Mouse (Mus musculus): ENCODE results near the gene Elof1. TPM values are rescaled to one million over a fixed set of nuclear protein-coding genes. Genes with fewer than 3 reads are reported as not detected.
"Not testable (repeated sequence)": the region's sequence is repeated elsewhere in the genome, so short reads cannot be mapped to it uniquely, and the experiment has no call there.

Gene Elof1
- polyA plus RNA-seq, 1 experiment from 2014 or later = 104 TPM

GRCm38 (mm10) chr9:22087034-22087618 is 29.8 kb downstream of the Elof1 start:
- peaks cover 11% of the 10 kb centered on the region; the same call in 1 of the 2 replicates for H3K36me3 ChIP-seq
- no peaks in the 10 kb centered on the region for H3K9me3 ChIP-seq (replicated peaks)
- H3K4me1 ChIP-seq (replicated peaks) = peaks cover 19% of the 10 kb centered on the region
- H3K27me3 ChIP-seq (replicated peaks) = no peaks in the 10 kb centered on the region
- 81% methylated on average over 2 of the region's 2 CpGs for WGBS
- ATAC-seq (ENCODE audit: insufficient number of reproducible peaks, low FRiP score) = no peak
- H3K27ac ChIP-seq (ENCODE audit: poor library complexity, severe bottlenecking) = no peak overlapping the region
- H3K4me3 ChIP-seq = no peak overlapping the region
- no peak overlapping the region for H3K4me2 ChIP-seq
- H3K9ac ChIP-seq = no peak overlapping the region

GRCm38 (mm10) chr9:22086012-22086411 is 31.0 kb downstream of the Elof1 start:
- WGBS = 77% methylated on average over 6 of the region's 6 CpGs
- H3K4me1 ChIP-seq (replicated peaks) = peaks cover 19% of the 10 kb centered on the region
- ATAC-seq (ENCODE audit: insufficient number of reproducible peaks, low FRiP score) = no peak
- H3K27ac ChIP-seq (ENCODE audit: poor library complexity, severe bottlenecking) = peak overlapping the region; percentile 75
- H3K9ac ChIP-seq = peak overlapping the region; percentile 82
- peak overlapping the region; percentile 83 for H3K4me2 ChIP-seq
- peaks cover 11% of the 10 kb centered on the region; the same call in 1 of the 2 replicates for H3K36me3 ChIP-seq
- H3K9me3 ChIP-seq (replicated peaks) = no peaks in the 10 kb centered on the region
- H3K27me3 ChIP-seq (replicated peaks) = no peaks in the 10 kb centered on the region
- peak overlapping the region; percentile 85 for H3K4me3 ChIP-seq

- peaks cover 17% of the 10 kb centered on the region for H3K36me3 ChIP-seq
- H3K27me3 ChIP-seq (replicated peaks) = no peaks in the 10 kb centered on the region
- peak within 1 kb of the TSS; percentile 82 for H3K9ac ChIP-seq
- H3K27ac ChIP-seq (ENCODE audit: poor library complexity, severe bottlenecking) = peak within 1 kb of the TSS; percentile 75
- ATAC-seq (ENCODE audit: insufficient number of reproducible peaks, low FRiP score) = peak; percentile 98
- H3K9me3 ChIP-seq (replicated peaks) = no peaks in the 10 kb centered on the region
- H3K4me1 ChIP-seq (replicated peaks) = peaks cover 19% of the 10 kb centered on the region
- peak within 1 kb of the TSS; percentile 85 for H3K4me3 ChIP-seq
- under 1% methylated on average over 48 of the region's 48 CpGs for WGBS
- H3K4me2 ChIP-seq = peak within 1 kb of the TSS; percentile 83
Observed at GRCm38 (mm10) chr9:22085022-22085834, 31.7 kb downstream of the Elof1 start, which contains the start of gene Ecsit. TSS of gene Ecsit (minus strand) at chr9:22085438.

DNA sequence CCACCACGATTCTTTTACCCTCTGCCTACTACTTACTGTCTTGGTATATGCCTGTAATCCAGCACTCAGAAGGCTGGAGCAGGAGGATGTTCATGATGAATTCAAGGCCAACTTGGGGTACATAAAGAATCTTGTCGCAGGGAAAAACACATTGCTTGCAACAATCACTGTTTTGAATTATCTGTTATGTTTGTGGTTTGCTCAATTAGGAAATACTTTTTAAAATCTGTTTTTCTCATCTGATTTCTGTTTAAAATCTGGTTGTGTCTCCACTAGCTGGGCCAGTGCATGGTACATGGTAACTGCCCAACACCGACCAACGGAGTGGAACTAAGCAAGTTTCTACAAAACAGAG is 32.3 kb downstream of the Elof1 start:
- ATAC-seq (ENCODE audit: insufficient number of reproducible peaks, low FRiP score) = no peak
- Histone ChIP-seq H3K4me3 (peak overlapping the region; percentile 85), H3K9me3 (replicated peaks) (no peaks in the 10 kb centered on the region), H3K27me3 (replicated peaks) (no peaks in the 10 kb centered on the region), H3K27ac (ENCODE audit: poor library complexity, severe bottlenecking) (peak overlapping the region; percentile 30; the same call in 1 of the 2 replicates), H3K4me2 (peak overlapping the region; percentile 83), H3K36me3 (peaks cover 22% of the 10 kb centered on the region), H3K9ac (peak overlapping the region; percentile 82), H3K4me1 (replicated peaks) (peaks cover 19% of the 10 kb centered on the region)
- WGBS = 32% methylated on average over 4 of the region's 4 CpGs

GRCm38 (mm10) chr9:22076223-22076622 is 40.7 kb downstream of the Elof1 start:
- no peak overlapping the region for H3K4me3 ChIP-seq
- no peak overlapping the region for H3K4me2 ChIP-seq
- H3K27me3 ChIP-seq (replicated peaks) = no peaks in the 10 kb centered on the region
- no peak for ATAC-seq (ENCODE audit: insufficient number of reproducible peaks, low FRiP score)
- H3K9me3 ChIP-seq (replicated peaks) = no peaks in the 10 kb centered on the region
- WGBS = 91% methylated on average over 23 of the region's 23 CpGs
- H3K27ac ChIP-seq (ENCODE audit: poor library complexity, severe bottlenecking) = no peak overlapping the region
- H3K4me1 ChIP-seq (replicated peaks) = no peaks in the 10 kb centered on the region
- H3K9ac ChIP-seq = no peak overlapping the region
- peaks cover 64% of the 10 kb centered on the region for H3K36me3 ChIP-seq

GRCm38 (mm10) chr9:22075778-22076177 is 41.2 kb downstream of the Elof1 start:
- not testable (repeated sequence) for ATAC-seq (ENCODE audit: insufficient number of reproducible peaks, low FRiP score); H3K4me3 ChIP-seq; H3K27ac ChIP-seq (ENCODE audit: poor library complexity, severe bottlenecking); H3K4me2 ChIP-seq; H3K9ac ChIP-seq; H3K9me3 ChIP-seq (replicated peaks); H3K4me1 ChIP-seq (replicated peaks); H3K27me3 ChIP-seq (replicated peaks)
- H3K36me3 ChIP-seq = peaks cover 64% of the 10 kb centered on the region
- WGBS = 73% methylated on average over 5 of the region's 5 CpGs

DNA sequence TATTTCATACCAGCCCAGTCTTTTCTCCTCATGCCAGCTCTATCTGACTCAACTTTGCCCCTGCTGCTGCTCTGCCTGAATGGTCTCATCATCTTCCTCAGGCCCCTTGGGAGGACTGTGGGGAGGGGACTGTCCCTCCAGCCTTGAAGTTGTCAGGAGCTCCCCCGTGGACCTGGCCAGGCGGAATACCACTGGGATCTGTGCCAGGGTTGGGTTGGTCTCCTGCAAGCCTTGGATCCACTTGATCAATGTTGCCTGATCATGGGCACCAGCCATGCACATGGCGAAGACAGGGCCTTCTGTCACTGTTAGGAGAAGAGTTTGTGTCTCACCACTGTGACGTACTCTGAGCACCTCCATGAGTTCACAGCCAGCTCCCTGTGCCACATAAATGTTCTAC is 44.7 kb downstream of the Elof1 start:
- ATAC-seq (ENCODE audit: insufficient number of reproducible peaks, low FRiP score) = no peak
- no peaks in the 10 kb centered on the region for H3K27me3 ChIP-seq (replicated peaks)
- H3K9me3 ChIP-seq (replicated peaks) = no peaks in the 10 kb centered on the region
- H3K9ac ChIP-seq = no peak overlapping the region
- peaks cover 15% of the 10 kb centered on the region for H3K4me1 ChIP-seq (replicated peaks)
- H3K36me3 ChIP-seq = peaks cover 54% of the 10 kb centered on the region
- no peak overlapping the region for H3K27ac ChIP-seq (ENCODE audit: poor library complexity, severe bottlenecking)
- WGBS = 91% methylated on average over 4 of the region's 4 CpGs
- no peak overlapping the region for H3K4me2 ChIP-seq
- no peak overlapping the region for H3K4me3 ChIP-seq

DNA sequence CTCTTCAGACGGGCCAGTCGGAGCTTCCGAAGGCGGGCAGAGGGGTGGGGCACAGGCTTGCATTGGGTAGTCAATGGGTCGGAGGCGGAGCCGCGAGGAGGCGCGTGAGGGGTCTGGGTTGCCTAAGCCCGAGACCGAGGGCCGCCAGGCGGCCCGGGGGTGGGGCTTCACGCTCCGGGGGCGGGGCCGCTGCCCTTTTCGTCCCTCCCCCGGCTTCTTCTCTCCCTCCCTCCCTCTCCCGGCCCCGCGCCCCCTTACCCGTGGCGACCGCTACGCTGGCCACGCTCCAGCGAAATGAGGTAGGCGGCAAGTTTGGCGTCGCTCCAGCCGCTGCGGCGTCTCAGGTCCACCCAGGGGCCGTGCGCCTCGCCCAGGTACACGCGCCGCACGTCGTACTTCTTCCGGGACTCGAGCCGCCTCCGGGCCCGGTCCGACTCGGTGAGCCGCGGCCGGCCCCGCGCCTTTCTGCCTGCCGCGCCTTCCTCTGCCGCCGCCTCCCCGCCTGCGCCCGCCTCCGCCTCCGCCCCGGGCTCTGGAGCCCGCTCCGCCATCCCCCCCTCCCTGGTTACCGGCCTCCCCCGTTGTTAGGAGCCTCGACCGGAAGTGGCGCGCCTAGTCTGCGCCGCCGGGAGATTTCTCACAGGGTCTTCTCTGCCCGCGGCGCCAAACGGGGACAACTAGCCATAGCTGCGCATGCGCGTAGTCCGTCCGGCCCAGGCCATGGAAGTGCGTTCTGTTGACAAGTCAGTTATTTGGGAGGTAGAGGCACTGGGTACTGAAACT is 46.0 kb downstream of the Elof1 start, which contains the start of the genes Gm49318 and Zfp653:
Gene Gm49318, minus strand, starts transcription at position 469 of the 783 bp plus-strand sequence.
Gene Zfp653, minus strand, starts transcription at position 586 of the 783 bp plus-strand sequence.
- Histone ChIP-seq H3K36me3 (peaks cover 47% of the 10 kb centered on the region), H3K4me1 (replicated peaks) (peaks cover 15% of the 10 kb centered on the region), H3K9me3 (replicated peaks) (no peaks in the 10 kb centered on the region), H3K4me2 (peak within 1 kb of the TSS; percentile 72), H3K9ac (peak within 1 kb of the TSS; percentile 92), H3K4me3 (peak within 1 kb of the TSS; percentile 86), H3K27me3 (replicated peaks) (no peaks in the 10 kb centered on the region), H3K27ac (ENCODE audit: poor library complexity, severe bottlenecking) (peak within 1 kb of the TSS; percentile 98)
- peak; percentile 96 for ATAC-seq (ENCODE audit: insufficient number of reproducible peaks, low FRiP score)
- under 1% methylated on average over 75 of the region's 87 CpGs for WGBS

- no peak for ATAC-seq (ENCODE audit: insufficient number of reproducible peaks, low FRiP score)
- Histone ChIP-seq H3K27me3 (replicated peaks) (no peaks in the 10 kb centered on the region), H3K4me1 (replicated peaks) (peaks cover 15% of the 10 kb centered on the region), H3K4me2 (peak overlapping the region; percentile 72), H3K4me3 (peak overlapping the region; percentile 86), H3K36me3 (peaks cover 53% of the 10 kb centered on the region), H3K9ac (peak overlapping the region; percentile 58), H3K27ac (ENCODE audit: poor library complexity, severe bottlenecking) (peak overlapping the region; percentile 45), H3K9me3 (replicated peaks) (no peaks in the 10 kb centered on the region)
- WGBS = 62% methylated on average over 4 of the region's 4 CpGs
Observed at GRCm38 (mm10) chr9:22069881-22070553, 47.0 kb downstream of the Elof1 start.

GRCm38 (mm10) chr9:22067195-22067594 is 49.8 kb downstream of the Elof1 start:
- Histone ChIP-seq H3K4me3 (no peak overlapping the region), H3K36me3 (peaks cover 52% of the 10 kb centered on the region), H3K27me3 (replicated peaks) (no peaks in the 10 kb centered on the region), H3K4me1 (replicated peaks) (peaks cover 15% of the 10 kb centered on the region), H3K4me2 (no peak overlapping the region), H3K9me3 (replicated peaks) (no peaks in the 10 kb centered on the region), H3K27ac (ENCODE audit: poor library complexity, severe bottlenecking) (no peak overlapping the region), H3K9ac (no peak overlapping the region)
- ATAC-seq (ENCODE audit: insufficient number of reproducible peaks, low FRiP score) = no peak
- WGBS = 75% methylated on average over 5 of the region's 5 CpGs
